Mouse (Mus musculus): ENCODE results near the gene Tfap2a.

DNA sequence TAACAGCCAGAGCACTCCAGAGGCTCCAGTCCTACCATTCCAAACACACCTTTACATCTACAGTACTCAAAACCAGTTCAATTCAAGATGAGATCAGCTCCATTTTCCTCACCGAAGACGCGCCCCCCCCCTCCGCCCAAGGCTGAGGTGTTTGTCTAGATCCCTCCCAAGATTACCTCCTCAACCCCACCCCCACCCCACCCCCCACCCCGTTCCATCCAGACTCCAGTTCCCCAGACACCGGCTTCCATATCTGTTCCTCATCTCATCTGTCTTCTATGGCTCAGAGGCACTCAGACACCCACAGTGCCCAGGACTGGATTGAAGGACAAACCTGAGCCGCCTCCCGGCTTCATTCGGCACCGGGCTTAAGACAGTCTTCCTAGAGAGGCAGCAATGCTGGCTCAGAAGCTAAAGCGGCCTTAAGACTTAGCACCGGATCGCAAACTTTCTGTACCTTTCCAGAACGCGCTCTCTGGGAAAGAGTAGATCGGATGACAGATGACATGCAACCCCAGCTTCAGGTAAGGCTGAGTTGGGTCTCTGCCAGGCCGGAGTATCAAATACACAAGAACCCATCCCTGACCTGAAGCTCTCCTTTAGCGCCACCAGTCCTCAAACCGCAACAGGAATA is 2.7 kb upstream of the Tfap2a start:
- TF ChIP-seq CTCF (conservative IDR thresholded peaks at IDR 0.05; ENCODE audit: low read length), result no peak
- TF ChIP-seq POU5F1 (IDR thresholded peaks at IDR 0.05; ENCODE audit: borderline replicate concordance, low read length), result no peak
